Mouse (Mus musculus) thymus, postnatal 14 days (tissue): ENCODE data around the gene Rnf128.
"Not testable (repeated sequence)": the region's sequence is repeated elsewhere in the genome, so short reads cannot be mapped to it uniquely, and the experiment has no call there.

Experiments
- DNase-seq: peaks from one replicate; pipeline ENCODE4 v3.0.0; 2021

The Rnf128 gene

DNA sequence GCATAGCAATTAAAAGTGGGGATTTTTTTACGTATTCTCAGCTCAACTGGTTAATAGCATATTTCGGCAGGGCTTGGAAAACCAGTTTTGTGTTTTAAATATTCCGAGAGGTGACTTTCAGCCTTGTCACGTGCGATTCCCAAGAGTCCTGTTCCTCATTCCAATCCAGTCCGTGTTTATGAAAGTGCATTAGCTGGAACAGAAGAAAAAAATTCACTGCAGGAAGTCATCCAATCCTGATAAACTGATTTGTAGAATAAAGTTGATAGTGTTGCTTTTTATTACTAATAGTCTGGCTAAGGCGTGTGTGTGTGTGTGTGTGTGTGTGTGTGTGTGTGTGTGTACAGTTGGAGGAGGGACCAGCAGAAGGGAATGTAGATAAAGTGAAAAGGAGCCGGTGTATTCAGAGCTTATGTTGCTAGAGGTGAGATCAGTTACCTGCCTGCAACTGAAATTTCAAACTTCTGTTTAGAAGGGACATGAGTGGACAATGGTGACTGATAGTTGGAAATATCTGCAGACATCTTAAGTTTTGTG lies at the start of gene Rnf128:
Gene Rnf128 (plus strand): TSS at position 392 of the 537 bp plus-strand sequence.
- DNase-seq, result no peak

DNA sequence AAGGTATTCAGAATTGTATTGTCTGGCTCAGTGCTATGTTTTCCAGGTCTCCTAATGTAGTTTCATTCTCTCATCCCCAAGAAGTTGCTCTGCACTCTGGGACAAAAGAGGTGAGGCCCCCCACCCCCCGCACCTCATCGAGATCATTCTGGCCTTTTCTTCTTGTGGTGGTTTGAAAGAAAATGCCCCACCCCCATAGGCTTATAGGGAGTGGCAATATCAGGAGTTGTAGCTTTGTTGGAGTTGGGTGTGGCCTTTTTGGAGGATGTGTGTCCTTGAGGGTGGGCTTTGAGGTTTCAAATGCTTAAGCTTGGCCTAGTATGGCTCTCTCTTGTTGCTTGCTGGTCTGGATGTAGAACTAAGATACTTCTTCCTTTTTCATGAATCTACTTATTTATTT lies 47.0 kb upstream of the Rnf128 start:
- no peak for DNase-seq

DNA sequence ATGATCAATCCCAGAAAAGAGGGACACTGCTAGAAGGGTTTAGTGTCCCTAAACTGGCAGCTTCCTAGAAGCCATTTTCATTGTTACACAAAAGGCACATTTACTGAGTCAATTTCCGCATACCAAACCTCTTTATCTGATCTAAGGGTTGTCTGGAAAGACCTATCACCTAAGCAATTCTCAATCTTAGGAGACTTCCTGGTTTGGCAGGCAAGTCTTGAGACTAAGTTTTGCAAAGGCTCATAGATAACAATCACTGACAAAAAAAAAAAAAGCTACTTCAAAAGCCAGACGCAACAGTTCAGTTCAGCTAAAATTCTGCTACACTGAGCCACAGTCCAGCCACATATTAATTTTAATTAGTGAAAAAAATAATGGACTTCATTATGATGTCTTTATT lies 43.9 kb upstream of the Rnf128 start:
- no peak for DNase-seq

DNA sequence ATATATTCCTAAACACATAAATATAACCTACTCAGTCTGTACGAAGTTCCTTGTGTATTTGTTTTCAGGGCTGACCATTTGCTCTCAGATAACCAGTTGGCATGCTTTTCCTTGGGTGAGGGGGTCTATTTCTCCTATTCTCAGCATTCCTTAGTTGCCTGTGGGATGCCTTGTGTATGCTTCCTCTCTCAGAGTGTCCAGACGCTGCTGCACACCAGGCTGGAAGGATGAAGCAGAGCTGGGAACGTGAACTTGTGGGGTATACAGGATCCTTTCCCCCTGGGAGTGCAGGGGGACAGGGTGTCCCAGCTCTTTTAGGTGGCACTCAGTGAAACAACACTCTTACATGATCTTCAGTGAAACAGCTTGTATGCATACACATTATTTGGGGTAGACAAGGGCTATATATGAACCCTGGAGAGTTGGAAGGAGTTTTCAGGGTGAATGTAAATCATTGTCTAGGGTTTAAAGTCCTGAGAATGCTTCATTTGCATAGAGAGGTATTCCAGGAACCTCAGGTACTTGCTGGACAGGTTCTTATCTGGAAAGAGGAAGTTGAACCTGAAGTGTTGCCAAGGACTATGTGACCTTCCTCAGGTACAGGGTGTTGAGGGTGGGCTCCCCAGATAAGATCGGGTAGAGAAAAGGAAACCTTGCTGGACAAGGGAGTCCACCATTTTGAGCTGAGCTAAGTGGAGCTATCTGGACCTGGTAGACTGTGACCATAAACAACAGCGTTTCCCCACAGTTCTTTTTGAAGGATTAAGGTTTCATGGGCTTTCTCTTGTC lies 38.6 kb upstream of the Rnf128 start:
- no peak for DNase-seq

DNA sequence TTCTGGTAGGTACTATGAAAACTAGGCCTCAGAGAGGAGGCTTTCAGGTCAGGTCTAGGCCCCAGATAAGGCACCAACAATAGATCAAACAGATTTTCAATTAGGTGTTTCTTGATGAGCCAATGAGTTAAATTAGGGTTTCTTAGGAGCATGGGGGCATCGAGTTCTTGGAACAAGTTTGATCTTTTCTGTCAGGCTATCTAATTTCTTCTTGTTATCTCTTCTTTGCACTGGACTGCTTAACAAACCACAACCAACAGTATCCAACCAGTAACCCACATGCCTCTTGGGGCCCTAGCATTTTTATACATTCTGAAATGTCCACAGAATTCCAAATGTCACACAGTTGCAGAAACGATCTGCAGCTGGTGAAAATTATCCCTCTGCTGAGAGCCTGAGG lies 37.4 kb upstream of the Rnf128 start:
- no peak for DNase-seq

DNA sequence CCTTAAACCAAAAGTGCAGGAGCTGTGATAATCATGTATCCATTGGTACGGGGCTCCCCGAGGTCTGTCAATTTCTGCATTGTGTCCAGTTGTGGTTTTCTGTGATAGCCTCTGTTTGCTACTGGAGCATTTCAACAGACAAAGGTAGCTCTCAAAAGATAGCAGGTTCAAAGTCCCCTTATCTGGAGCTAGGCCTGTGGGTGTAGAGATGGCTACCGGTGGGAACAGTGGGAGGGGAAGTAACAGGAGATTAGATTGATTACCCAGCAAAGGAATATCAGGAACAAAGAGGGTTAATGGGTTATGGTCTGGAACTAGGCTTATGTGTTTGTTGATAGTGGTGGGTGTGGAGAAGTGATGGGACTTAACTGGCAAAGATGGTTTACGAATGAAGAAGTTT lies 36.1 kb upstream of the Rnf128 start:
- DNase-seq, result no peak

DNA sequence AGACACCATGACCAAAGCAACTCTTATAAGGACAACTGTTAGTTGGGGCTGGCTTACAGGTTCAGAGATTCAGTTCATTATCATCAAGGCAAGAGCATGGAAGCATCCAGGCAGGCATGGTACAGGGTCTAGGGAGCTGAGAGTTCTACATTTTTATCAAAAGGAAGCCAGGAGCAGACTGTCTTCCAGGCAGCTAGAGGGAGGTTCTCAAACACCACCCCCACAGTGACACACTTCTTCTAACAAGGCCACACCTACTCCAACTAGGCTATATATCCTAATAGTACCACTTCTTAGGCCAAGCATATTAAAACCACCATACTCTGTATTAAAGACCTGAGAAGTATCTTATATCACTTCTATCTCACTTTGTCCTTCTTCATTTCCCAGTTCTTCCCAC lies 33.4 kb upstream of the Rnf128 start:
- DNase-seq, result no peak

DNA sequence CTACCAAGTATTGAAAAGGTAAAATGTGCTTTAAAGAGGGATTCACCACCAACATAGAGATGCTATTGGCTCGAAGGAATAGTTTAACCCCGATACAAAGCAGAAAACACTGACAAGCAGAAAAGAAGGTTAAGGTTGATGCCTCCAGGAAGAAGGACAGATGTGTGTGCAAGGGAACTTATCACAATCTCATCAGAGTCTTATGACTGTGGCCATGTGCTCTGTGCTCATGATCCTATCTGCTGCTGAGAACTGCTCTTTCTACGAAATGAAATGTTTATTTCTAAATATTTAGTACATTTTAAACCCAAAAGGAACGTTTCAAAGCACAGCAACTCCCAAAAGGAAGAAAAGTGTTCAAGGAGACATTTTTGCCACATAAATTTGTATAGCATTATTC lies 30.8 kb upstream of the Rnf128 start:
- no peak for DNase-seq

DNA sequence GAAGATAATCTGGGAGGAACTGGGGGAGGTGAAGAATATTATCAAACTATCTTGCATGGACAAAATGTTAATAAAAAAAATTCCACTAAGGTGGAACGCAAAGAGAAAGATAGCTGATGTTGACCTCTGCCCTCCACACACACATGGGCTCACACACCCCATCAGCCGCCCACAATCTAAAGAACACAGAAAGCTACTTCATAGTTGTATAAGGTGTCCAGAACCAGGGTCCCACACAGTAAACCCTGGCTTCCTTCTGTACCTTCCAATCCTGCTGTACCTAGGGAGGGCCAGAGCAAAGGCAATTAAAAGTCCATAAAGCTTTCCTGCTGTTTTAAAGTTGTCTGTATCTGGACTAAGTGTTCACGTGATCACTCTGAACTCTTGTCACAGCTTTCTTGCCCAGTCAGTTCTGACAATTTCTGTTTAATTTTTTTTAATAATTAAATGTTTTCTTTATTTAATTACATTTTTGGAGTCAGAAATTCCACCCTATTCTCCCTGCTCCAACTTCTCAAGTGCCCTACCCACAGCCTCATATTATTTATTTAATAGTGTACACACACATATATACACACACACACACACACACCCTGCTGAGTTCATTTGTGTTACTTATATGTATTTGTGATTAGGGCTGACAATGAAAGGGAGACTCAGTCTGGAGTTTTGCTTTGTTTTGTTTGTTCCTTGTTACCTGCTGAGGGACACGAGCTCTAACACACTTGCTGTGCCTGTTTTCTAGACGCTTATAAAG lies 25.3 kb upstream of the Rnf128 start:
- DNase-seq, result no peak

DNA sequence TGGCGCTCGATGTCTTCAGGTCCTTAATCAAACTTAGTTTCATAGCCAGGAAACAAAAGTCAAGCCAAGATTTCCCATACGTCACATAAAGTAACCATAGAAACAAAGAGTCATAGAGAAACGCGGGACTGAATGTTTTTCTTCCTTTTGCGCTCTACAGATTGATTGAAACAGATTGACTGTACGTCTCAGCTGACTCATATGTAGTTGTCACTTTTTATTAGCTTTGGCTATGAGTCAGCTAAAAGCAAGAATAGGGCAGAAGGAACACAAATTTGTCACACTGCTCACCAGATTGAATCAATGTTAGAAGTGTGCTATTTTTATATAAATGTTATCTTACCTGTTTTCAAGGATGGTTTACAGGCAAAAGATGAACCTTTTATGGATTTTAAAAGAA lies 19.4 kb upstream of the Rnf128 start:
- no peak for DNase-seq

DNA sequence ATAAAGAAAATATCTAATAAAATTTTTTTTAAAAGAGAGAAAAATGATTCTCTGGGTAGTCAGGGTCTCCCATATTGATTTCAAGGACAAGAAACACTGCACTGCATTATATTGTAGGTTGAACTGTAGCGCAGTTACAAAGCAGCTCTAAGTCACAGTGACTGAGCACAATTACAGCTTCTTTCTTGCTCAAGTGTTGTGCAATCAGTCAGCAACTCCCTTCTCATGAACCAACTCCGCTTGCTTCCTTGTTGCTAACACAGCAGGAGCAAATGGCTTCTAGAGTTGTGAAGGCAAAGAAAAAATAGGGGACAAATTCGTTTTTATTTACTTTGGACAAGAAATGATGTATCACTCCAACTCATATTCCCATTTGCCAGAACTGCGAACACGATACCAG lies 12.7 kb upstream of the Rnf128 start:
- no peak for DNase-seq

DNA sequence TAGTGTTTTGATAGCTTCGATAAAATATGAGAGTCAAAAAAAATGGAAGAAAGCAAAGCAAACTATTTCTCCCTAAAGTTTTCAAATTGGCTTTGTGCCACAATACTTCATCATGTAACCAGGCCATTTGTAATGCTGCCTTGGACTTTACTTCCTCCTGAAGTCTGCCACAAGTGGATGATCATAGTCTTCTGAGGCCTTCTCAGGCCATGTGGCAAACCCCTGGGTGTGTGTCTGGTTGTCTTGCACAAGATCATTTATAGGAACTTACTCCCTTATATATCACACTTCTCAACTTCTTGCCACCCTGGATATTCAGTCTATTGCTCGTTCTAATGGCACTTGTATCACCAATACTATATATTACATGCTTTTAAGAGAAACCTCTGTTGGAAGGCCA lies 11.0 kb upstream of the Rnf128 start:
- DNase-seq, result no peak

DNA sequence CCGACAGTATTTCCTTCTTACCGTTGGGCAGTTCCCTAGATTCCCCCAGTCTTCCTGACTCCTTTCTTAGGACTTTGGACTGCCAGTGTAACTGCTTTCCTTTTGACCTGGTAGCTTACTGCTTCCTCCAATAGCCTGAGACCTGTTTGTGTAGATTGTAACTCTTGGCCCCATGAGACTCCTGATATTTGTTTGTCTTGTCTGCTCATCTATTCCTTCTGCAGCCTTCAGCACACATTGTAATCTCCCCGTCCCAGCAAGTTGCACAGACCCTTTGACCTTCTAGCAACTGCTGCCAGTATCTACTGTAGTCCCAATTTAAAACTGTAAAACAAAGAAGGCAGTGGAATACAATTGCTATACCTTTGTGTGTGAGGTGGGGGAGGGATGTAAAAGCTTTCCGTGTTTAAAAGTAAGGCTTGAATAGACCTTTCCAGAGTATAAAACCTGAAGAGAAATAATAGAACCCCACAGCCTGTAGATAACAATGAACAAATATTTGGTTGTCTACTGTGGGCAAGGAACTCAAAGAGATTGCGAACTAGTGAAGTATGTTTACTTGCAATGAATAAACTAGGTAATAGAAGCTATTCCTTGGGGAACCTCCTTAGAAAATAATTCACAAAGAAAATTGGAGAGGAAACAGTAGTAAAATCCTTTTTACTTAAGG lies 726 bp upstream of the Rnf128 start:
- DNase-seq, result no peak

DNA sequence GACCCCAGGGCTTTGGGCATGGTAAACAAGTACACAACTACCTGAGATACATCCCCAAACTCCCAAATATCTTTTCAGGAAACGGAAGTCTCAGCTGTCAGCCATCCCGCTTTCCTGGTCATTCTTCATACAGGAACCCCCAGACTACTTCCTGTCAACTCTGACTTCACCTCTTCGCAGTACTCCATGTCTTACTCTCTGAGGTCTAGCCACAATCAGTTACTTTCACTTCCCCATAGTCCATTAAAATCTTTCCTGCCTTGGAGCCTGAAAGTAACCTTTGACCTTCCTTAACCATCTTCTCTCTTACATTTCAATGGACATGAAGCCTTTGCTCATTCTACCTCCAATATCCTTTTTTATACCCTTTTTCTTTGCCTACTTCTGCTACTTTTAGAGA lies 6.9 kb downstream of the Rnf128 start:
- DNase-seq, result no peak

DNA sequence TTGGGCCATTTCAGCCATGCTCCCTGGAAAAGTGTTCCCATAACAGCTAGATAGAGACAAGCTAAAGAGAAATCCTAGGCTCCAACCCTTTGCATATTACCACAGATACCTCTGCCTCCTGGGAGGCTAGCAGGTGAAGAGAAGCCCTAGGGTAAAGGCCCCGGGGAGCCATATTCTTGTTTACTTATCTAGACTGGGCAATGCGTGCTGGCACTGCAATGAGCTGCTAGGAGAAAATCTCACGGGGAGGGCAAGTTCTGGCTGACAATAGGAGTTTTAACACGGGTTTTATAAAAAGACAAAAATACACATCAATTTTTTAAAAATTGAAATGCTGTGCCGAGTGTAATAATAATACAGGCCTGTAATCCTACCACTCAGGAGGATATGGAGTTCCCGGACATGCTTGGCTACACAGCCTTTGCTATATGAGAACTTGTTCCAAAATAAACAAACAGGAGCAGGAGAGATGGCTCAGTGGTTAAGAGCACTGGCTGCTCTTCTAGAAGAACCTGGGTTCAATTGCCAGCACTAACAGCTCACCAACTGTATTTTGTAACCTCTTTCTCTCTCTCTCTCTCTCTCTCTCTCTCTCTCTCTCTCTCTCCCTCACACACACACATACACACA lies 15.6 kb downstream of the Rnf128 start:
- no peak for DNase-seq

DNA sequence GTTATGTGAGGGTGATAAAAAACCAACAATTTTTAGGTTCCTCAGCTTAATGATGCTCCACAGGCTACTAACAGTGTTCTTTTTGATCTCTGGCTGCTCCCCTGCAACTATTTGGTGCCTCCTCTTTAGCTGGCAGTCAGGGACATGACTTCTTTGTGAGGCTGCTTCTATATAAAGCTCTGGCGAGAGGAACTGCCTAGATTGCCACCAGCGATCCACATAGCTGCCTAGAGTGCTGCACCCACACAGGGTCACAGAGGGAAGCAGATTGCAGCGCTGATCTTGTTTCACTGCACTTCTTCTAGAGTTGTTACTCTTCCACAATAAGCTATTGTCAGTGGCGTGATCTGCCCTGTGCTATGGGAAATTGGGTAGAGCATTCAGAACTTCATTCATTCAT lies 20.5 kb downstream of the Rnf128 start:
- no peak for DNase-seq

DNA sequence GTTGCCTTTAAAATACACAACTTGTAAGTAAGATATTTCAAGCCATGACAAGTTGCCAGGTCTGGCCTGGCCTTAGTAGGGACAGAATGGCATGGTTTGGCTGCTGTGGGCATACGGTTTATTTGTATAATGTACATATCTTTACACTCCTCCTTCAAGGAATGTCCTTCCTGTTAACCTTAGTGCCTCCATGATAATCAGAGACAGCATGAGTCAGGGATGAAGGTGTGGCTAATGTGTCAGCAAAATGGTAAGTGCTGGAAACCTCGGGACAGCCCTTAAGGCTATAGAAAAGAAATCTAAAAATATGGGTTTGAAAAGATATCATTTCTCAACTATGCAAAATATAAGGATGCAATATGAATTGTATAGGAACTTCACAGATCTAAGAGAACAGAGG lies 23.6 kb downstream of the Rnf128 start:
- DNase-seq, result not testable (repeated sequence)

DNA sequence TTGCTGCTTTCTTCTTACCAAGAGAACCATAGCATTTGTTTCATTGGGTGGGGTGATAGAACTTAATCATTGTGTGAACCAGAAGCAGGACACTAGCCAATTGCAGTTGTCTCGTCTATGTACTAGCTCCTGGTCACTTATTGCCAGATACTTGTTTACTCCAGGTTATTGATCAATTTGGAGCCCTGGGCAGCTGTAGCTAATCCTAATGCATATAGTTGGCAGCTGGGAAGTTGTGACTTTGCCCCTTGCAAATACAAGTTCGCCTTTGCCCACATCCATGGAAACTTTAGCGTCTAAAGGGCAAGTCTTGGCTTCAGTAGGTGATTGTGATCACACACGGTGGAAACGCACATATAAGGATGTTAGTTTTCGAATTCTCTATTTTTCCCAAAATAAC lies 33.3 kb downstream of the Rnf128 start:
- DNase-seq, result no peak

DNA sequence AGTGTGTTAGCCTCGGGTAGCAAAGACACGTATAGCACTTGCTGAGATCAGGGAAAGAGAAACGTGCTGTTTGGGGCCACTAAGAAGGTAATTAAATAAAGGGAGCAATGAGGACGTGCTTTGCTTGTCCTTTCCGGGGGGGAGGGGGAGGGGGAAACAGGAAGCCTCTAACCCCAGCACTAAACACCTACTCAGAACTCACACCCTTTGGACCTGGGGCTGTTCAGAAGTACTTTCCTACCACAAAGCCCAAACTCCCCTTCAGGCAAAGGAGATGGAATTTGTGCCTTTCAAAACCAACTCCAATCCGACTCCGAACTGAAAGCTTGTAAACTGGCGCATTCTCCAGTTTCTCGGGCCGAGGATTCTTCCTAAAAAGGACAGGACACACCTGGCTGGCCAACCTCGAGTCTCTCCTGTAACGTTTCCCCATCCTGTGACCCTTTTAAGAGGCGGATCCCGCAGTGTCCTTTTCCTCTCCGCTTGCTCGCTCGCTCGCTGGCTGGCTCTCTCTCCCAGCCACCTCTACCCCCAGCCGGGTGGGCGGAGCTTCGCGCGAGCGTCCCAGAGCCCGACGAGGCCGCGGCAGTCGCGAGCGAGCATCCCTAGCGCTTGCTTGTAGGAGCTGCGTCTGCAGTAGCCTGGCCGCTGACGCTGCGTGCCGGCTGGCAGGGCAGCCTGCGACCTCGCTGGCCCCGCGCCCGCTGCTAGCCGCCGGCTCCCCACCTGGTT lies 47.1 kb downstream of the Rnf128 start:
- peak; percentile 80 for DNase-seq

DNA sequence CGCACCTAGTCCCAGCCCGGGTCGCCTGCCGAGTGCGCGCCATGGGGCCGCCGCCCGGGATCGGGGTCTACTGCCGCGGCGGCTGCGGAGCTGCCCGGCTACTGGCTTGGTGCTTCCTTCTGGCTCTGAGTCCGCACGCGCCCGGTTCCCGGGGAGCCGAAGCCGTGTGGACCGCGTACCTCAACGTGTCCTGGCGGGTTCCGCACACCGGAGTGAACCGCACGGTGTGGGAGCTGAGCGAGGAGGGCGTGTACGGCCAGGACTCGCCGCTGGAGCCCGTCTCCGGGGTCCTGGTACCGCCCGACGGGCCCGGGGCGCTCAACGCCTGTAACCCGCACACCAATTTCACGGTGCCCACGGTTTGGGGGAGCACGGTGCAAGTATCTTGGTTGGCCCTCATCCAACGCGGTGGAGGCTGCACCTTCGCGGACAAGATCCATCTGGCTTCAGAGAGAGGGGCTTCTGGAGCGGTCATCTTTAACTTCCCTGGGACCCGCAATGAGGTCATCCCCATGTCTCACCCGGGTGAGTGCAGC lies 47.7 kb downstream of the Rnf128 start:
- no peak for DNase-seq

DNA sequence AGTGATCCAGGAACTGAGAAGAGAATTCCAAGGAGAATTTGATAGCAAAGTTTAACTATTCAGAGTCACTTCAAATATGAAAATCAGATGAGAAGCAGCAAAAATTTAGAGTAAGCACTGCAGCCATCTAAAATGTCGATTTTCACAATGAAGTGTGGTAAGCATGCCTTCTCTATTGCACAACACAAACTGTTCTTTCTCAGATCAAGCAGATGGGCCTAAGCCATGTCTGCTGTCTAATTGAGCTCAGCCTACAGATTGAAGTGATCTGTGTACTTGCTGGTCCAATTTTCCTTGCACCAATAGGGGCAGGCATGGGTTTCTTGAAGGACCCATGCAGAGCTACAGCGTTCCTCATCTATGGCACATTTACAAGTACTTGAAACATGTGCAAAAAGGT lies 51.6 kb downstream of the Rnf128 start:
- DNase-seq, result no peak

DNA sequence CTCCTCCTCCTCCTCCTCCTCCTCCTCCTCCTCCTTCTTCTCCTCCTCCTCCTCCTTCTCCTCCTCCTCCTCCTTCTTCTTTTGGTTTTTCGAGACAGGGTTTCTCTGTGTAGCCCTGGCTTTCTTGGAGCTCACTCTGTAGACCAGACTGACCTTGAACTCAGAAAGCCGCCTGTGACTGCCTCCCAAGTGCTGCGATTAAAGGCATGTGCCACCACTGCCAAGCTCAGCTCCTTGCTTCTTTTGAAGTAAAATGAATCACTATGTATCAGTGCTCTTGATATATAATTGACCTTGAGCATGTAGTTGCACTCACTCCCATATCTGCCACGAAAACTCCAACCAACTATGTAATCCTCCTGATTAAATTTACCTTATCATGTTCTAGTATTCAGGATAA lies 59.0 kb downstream of the Rnf128 start:
- no peak for DNase-seq
